Mouse (Mus musculus): Measurements from ENCODE around the gene Rnf13. TPM values are rescaled to one million over a fixed set of nuclear protein-coding genes. Genes with fewer than 3 reads are reported as not detected.
A peak's percentile ranks its signal among the peaks of the same experiment; 100 is the strongest.

Gene Rnf13
- 79.4 and 115 TPM in 2 replicates for polyA plus RNA-seq (2012; ENCODE audit: insufficient read depth, insufficient read length, missing spikeins)

DNA sequence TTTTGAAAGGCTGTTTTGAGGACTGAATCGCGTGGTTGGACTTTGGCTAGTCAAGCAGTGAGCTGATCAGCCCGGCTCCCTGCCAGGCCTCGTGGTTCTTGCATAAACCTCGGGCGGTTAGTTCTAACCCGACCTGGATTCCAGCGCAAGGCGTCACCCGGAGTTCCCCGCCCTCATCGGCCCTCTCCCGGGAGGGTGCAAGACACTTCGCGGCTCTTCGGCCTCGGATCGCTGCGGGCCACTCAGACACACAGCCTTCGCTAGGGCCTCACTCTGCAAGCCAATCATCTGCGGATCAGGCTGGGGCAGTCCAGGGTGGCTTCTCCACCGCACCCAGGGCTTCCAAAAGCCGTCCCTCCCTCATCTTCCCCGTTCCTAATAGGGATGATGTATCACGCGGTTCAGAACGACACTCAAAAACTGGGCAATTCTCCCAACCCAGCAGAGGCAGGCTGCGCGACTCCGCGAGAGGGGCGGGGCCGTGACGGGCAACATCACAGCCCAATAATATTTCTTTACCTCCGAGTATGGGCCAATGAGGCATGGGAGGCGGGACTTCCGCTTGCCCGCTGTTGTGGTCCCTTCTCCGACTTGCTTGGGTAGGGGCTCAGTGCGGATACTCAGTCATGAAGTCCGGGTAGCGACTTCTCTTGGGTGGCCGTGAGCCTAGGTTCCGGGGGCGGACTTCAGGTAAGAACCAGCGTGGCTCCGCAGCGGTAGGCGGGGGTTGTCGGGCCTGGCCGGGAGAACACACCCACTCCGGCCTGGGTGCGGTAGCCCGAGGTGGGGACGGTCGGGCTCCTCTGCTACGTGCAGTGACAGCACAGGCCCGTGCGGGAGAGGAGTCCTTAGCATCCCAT, at the start of gene Rnf13:
TSS of gene Rnf13 (plus strand) at position 552 of the 860 bp plus-strand sequence.
- H3K4me3 ChIP-seq (ENCODE audit: insufficient read depth, low read depth, low read length): peak within 1 kb of the TSS; percentile 99
- H3K27ac ChIP-seq (replicated peaks; ENCODE audit: low read depth, low read length): peak within 1 kb of the TSS; percentile 96
- peaks cover 3% of the 10 kb centered on the region; the same call in 1 of the 2 replicates for H3K4me1 ChIP-seq (ENCODE audit: control insufficient read depth, insufficient read depth, insufficient read length, low read length)

DNA sequence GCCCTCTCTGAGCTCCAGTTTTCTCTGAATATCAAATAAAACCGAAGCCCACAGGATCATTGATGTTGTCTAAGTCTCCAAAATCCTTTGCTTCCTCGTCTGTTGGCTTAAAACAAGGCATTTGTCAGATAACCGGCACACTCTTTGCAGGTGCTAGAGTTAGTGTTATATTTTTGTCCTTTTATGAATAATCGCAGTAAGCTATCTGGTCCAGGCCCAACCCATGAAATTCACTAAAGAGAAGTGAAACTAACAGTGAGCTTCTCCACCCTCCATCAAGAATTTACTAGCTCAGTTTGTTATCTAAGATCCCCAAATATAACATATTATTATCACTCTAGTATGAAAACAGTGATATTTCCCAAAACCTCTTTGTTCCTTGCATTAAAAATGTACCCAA, 44.1 kb upstream of the Rnf13 start:
- Histone ChIP-seq H3K4me1 (ENCODE audit: control insufficient read depth, insufficient read depth, insufficient read length, low read length) (no peaks in the 10 kb centered on the region), H3K4me3 (ENCODE audit: insufficient read depth, low read depth, low read length) (no peak overlapping the region), H3K27ac (replicated peaks; ENCODE audit: low read depth, low read length) (no peak overlapping the region)

GRCm38 (mm10) chr3:57692719-57693118, 43.1 kb upstream of the Rnf13 start, which contains the start of gene Ankub1:
Gene Ankub1, minus strand, starts transcription at chr3:57692799.
- Histone ChIP-seq H3K4me3 (ENCODE audit: insufficient read depth, low read depth, low read length) (no peak within 1 kb of the TSS), H3K27ac (replicated peaks; ENCODE audit: low read depth, low read length) (no peak within 1 kb of the TSS), H3K4me1 (ENCODE audit: control insufficient read depth, insufficient read depth, insufficient read length, low read length) (no peaks in the 10 kb centered on the region)

- Histone ChIP-seq H3K4me3 (ENCODE audit: insufficient read depth, low read depth, low read length) (no peak overlapping the region), H3K4me1 (ENCODE audit: control insufficient read depth, insufficient read depth, insufficient read length, low read length) (no peaks in the 10 kb centered on the region), H3K27ac (replicated peaks; ENCODE audit: low read depth, low read length) (no peak overlapping the region)
Observed at GRCm38 (mm10) chr3:57696249-57696648, 39.6 kb upstream of the Rnf13 start.

GRCm38 (mm10) chr3:57696779-57697178, 39.1 kb upstream of the Rnf13 start:
- H3K27ac ChIP-seq (replicated peaks; ENCODE audit: low read depth, low read length): no peak overlapping the region

GRCm38 (mm10) chr3:57714151-57714550, 21.7 kb upstream of the Rnf13 start:
- no peak overlapping the region for H3K27ac ChIP-seq (replicated peaks; ENCODE audit: low read depth, low read length)

More at GRCm38 (mm10) chr3:57696779-57697178, 39.1 kb upstream of the Rnf13 start:
- Histone ChIP-seq H3K4me1 (ENCODE audit: control insufficient read depth, insufficient read depth, insufficient read length, low read length) (no peaks in the 10 kb centered on the region), H3K4me3 (ENCODE audit: insufficient read depth, low read depth, low read length) (no peak overlapping the region)

DNA sequence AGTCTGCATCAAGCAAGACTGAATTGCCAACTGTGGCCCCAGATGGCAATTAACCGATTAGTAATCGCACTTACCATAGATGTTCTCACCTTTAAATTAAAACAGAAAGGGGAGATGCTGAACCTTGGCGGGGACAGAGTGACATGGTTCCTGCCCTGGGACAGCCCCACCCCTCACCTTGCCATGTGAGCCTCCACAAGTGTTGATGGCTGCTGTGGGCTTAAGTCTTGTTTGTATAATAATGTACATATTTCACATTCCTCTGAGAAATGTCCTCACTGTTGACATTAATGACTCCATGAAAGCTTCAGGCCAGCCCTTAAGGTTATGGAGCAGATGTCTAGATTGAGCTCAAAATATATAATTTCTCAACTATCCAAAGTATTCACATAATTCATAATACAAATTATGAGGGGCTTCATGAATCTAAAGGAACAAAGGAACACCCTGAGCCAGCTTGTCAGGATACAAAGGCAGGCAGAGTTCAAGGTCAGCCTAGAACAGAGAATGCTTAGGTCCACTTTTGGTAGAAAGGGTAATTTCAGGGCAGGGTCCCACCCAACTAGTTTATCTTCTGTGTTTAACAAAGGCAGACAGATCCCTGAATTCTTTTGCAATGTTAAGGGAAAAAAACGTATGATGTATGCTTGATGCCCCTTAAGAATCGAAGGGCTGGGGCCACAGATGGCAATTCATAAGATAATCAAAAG, 3.5 kb upstream of the Rnf13 start:
- H3K27ac ChIP-seq (replicated peaks; ENCODE audit: low read depth, low read length): no peak overlapping the region

More at GRCm38 (mm10) chr3:57714151-57714550, 21.7 kb upstream of the Rnf13 start:
- Histone ChIP-seq H3K4me3 (ENCODE audit: insufficient read depth, low read depth, low read length) (no peak overlapping the region), H3K4me1 (ENCODE audit: control insufficient read depth, insufficient read depth, insufficient read length, low read length) (no peaks in the 10 kb centered on the region)

GRCm38 (mm10) chr3:57736419-57737095, 695 bp downstream of the Rnf13 start:
- peak overlapping the region; percentile 99 for H3K4me3 ChIP-seq (ENCODE audit: insufficient read depth, low read depth, low read length)
- H3K4me1 ChIP-seq (ENCODE audit: control insufficient read depth, insufficient read depth, insufficient read length, low read length): peaks cover 3% of the 10 kb centered on the region; the same call in 1 of the 2 replicates
- H3K27ac ChIP-seq (replicated peaks; ENCODE audit: low read depth, low read length): peak overlapping the region; percentile 96

More for the DNA sequence above, 3.5 kb upstream of the Rnf13 start:
- H3K4me1 ChIP-seq (ENCODE audit: control insufficient read depth, insufficient read depth, insufficient read length, low read length): no peaks in the 10 kb centered on the region
- H3K4me3 ChIP-seq (ENCODE audit: insufficient read depth, low read depth, low read length): no peak overlapping the region

- no peak overlapping the region for H3K4me3 ChIP-seq (ENCODE audit: insufficient read depth, low read depth, low read length)
- peaks cover 5% of the 10 kb centered on the region for H3K4me1 ChIP-seq (ENCODE audit: control insufficient read depth, insufficient read depth, insufficient read length, low read length)
- H3K27ac ChIP-seq (replicated peaks; ENCODE audit: low read depth, low read length): no peak overlapping the region
Observed at GRCm38 (mm10) chr3:57739830-57740229, 4.0 kb downstream of the Rnf13 start.

GRCm38 (mm10) chr3:57748576-57749267, 12.9 kb downstream of the Rnf13 start:
- peaks cover 4% of the 10 kb centered on the region; the same call in 1 of the 2 replicates for H3K4me1 ChIP-seq (ENCODE audit: control insufficient read depth, insufficient read depth, insufficient read length, low read length)

DNA sequence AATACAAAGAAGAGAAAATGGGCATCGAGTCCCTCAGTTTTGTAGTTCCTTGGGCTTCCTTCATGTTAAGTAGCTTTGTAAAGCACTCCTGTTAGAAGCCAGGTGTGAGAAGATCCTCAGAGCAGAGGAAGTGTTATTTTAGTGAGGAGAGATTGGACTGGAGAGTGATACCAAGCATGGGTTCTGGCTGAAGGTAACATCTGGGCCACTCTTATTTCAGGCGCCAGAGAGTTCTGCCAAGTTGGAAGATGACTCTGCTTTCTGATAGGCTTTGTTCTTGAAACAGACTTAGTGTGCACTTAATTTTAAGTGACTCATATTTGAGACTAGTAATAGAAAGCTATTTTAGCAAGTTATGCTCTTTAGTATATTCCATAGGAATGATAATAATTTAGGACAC, 41.1 kb downstream of the Rnf13 start:
- H3K4me3 ChIP-seq (ENCODE audit: insufficient read depth, low read depth, low read length): no peak overlapping the region
- H3K27ac ChIP-seq (replicated peaks; ENCODE audit: low read depth, low read length): no peak overlapping the region
- H3K4me1 ChIP-seq (ENCODE audit: control insufficient read depth, insufficient read depth, insufficient read length, low read length): no peaks in the 10 kb centered on the region

More at GRCm38 (mm10) chr3:57748576-57749267, 12.9 kb downstream of the Rnf13 start:
- H3K27ac ChIP-seq (replicated peaks; ENCODE audit: low read depth, low read length): no peak overlapping the region
- no peak overlapping the region for H3K4me3 ChIP-seq (ENCODE audit: insufficient read depth, low read depth, low read length)

- Histone ChIP-seq H3K4me1 (ENCODE audit: control insufficient read depth, insufficient read depth, insufficient read length, low read length) (no peaks in the 10 kb centered on the region), H3K27ac (replicated peaks; ENCODE audit: low read depth, low read length) (no peak overlapping the region), H3K4me3 (ENCODE audit: insufficient read depth, low read depth, low read length) (no peak overlapping the region)
Observed at GRCm38 (mm10) chr3:57788472-57788871, 52.6 kb downstream of the Rnf13 start.

- Histone ChIP-seq H3K4me1 (ENCODE audit: control insufficient read depth, insufficient read depth, insufficient read length, low read length) (no peaks in the 10 kb centered on the region), H3K4me3 (ENCODE audit: insufficient read depth, low read depth, low read length) (no peak overlapping the region), H3K27ac (replicated peaks; ENCODE audit: low read depth, low read length) (no peak overlapping the region)
Observed at GRCm38 (mm10) chr3:57789005-57789962, 53.4 kb downstream of the Rnf13 start.
